Mouse (Mus musculus) intestine, postnatal 0 days (tissue): Measurements from ENCODE around the gene Dnal1. TPM values are rescaled to one million over a fixed set of nuclear protein-coding genes. Genes with fewer than 3 reads are reported as not detected.
"Not testable (repeated sequence)": the region's sequence is repeated elsewhere in the genome, so short reads cannot be mapped to it uniquely, and the experiment has no call there.

ENCODE experiments used
- ATAC-seq: fragments of 200-750 bp; cut with Nextera tagmentation; 2 replicates; pipeline ENCODE4 v1.8.0; 2017; ENCODE audit warnings: mild to moderate bottlenecking, moderate TSS enrichment, moderate library complexity
- H3K27ac ChIP-seq: fragments of 300-500 bp; sonication (generic); 2 replicates; pipeline ENCODE4 v1.5.1; 2014; ENCODE audit warnings: mild to moderate bottlenecking, low read depth, low read length, moderate library complexity
- H3K27me3 ChIP-seq: fragments of 300-500 bp; sonication (generic); replicated peaks from 2 replicates; pipeline ENCODE4 v1.6.1; 2014; ENCODE audit warnings: low read length, mixed read lengths; ENCODE audit not compliant: control insufficient read depth, insufficient read depth
- H3K36me3 ChIP-seq: fragments of 300-500 bp; sonication (generic); 2 replicates; pipeline ENCODE4 v1.6.1; 2014; ENCODE audit warnings: mild to moderate bottlenecking, moderate library complexity; ENCODE audit not compliant: control insufficient read depth, insufficient read depth
- H3K4me1 ChIP-seq: fragments of 300-500 bp; sonication (generic); replicated peaks from 2 replicates; pipeline ENCODE4 v1.6.1; 2014; ENCODE audit warnings: antibody characterized with exemption, low read length, mixed read lengths; ENCODE audit not compliant: control insufficient read depth, insufficient read depth
- H3K4me2 ChIP-seq: fragments of 300-500 bp; sonication (generic); replicated peaks from 2 replicates; pipeline ENCODE4 v1.6.1; 2014; ENCODE audit warnings: low read depth, mild to moderate bottlenecking, moderate library complexity
- H3K4me3 ChIP-seq: fragments of 300-500 bp; sonication (generic); 2 replicates; pipeline ENCODE4 v1.5.1; 2014; ENCODE audit warnings: low read depth, low read length
- H3K9ac ChIP-seq: fragments of 300-500 bp; sonication (generic); 2 replicates; pipeline ENCODE4 v1.6.1; 2014; ENCODE audit warnings: mild to moderate bottlenecking, low read depth, low read length
- H3K9me3 ChIP-seq: fragments of 300-500 bp; sonication (generic); 2 replicates; pipeline ENCODE4 v1.6.1; 2016; ENCODE audit warnings: mixed run types; ENCODE audit not compliant: control insufficient read depth
- CTCF ChIP-seq: sonication (generic); IDR thresholded peaks from 2 replicates; pipeline ENCODE4 v1.5.1; 2016; ENCODE audit warnings: low read depth, mild to moderate bottlenecking, control low read depth, antibody characterized with exemption, moderate library complexity
- WGBS: fragments of 180-500 bp; shearing (Covaris S2); extraction: QIAGEN DNeasy Blood & Tissue Kit; methylation state at CpG from one replicate; pipeline ENCODE4 v1.1.7; 2014; 5-methylcytosine and 5-hydroxymethylcytosine counted together
- polyA plus RNA-seq: library from polyadenylated mRNA; unstranded; fragments of >200 nt; fragmentation: Nextera tagmentation; extraction: Ambion mirVana; gene quantifications from 2 replicates; pipeline ENCODE4 v1.2.1, GENCODE M21; 2015

Gene Dnal1
- polyA plus RNA-seq, 1 experiment from 2014 or later = 1.0 TPM

DNA sequence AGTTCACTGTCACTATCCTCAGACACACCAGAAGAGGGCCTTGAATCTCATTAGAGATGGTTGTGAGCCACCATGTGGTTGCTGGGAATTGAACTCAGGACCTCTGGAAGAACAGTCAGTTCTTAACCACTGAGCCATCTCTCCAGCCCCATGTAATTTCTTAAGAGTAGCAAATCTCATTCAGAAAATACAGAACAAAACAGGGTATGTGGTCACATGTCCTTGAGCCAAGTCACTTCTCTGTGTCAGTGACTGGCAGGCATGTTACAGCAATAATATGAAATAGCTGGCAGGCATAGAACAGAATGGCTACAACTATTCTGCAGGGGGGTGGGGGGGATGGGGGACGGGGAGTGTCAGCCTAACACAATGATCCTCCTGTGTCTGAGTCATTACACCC is 14.1 kb upstream of the Dnal1 start:
- 46% methylated on average over 1 of the region's 1 CpGs for WGBS
- peak; percentile 34 for ATAC-seq
- H3K36me3 ChIP-seq = no peaks in the 10 kb centered on the region

DNA sequence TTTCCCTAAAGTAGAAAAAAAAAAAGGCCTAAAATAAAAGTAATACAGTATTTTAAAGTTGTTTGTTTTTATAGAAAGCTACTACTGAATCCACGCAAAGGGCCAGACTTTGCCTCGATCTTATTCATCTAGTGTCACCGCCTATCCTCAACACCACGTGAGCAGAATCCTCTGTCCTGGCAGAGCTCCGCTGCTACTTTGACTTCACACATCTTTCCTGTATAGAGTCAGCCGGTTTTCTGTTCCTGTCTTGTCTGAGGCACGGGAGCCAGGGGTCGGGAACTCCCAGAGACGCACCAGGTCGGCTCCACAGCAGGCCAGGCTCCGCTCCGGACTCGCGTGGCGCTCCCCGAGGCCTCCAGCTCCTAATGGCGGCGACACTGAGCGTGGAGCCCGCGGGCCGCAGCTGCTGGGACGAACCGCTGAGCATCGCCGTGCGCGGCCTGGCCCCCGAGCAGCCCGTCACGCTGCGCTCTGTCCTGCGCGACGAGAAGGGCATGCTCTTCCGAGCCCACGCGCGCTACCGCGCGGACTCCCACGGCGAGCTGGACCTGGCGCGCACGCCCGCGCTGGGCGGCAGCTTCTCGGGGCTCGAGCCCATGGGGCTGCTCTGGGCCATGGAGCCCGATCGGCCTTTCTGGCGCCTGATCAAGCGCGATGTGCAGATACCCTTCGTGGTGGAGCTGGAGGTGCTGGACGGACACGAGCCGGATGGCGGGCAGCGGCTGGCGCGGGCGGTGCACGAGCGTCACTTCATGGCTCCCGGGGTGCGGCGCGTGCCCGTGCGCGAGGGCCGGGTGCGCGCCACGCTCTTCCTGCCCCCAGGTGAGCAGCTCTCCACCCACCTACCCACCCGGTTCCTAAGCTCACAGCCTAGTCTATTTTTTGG is 13.3 kb upstream of the Dnal1 start, which contains the start of gene Acot6:
Acot6 (plus strand) TSS at position 51 of the 889 bp plus-strand sequence.
- H3K36me3 ChIP-seq = not testable (repeated sequence)

More for the DNA sequence above, 14.1 kb upstream of the Dnal1 start:
- Histone ChIP-seq H3K4me2 (peak overlapping the region; percentile 84), H3K4me1 (no peaks in the 10 kb centered on the region), H3K27ac (peak overlapping the region; percentile 88; the same call in 1 of the 2 replicates), H3K9me3 (no peaks in the 10 kb centered on the region), H3K27me3 (no peaks in the 10 kb centered on the region), H3K4me3 (no peak overlapping the region; the same call in 1 of the 2 replicates), H3K9ac (peak overlapping the region; percentile 78; the same call in 1 of the 2 replicates)
- no peak for TF ChIP-seq CTCF

DNA sequence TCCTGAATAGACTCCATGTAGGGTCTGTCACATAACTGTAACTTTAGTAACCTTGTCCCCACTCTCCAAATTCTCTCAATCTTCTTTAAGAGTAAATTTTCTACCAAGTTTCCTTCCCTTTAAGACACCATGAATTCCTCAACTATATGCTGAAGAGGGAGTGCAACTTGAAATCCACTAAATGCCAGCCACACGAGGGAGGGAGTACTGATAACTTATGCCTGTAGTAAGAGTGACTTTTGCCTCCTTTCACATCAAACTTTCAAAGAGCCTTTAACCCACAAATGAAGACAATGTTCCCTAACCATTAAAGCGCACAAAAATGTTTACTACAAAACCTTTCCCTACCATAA is 12.7 kb upstream of the Dnal1 start:
- WGBS = 46% methylated on average over 2 of the region's 2 CpGs
- ATAC-seq = 0 out of 2 replicates have a peak, but pooled peaks have one; percentile 1
- H3K4me3 ChIP-seq = peak overlapping the region; percentile 50
- H3K9me3 ChIP-seq = no peaks in the 10 kb centered on the region
- no peaks in the 10 kb centered on the region for H3K4me1 ChIP-seq
- H3K36me3 ChIP-seq = no peaks in the 10 kb centered on the region
- peak overlapping the region; percentile 84 for H3K4me2 ChIP-seq
- H3K27ac ChIP-seq = peak overlapping the region; percentile 88
- H3K27me3 ChIP-seq = no peaks in the 10 kb centered on the region
- peak overlapping the region; percentile 78 for H3K9ac ChIP-seq
- no peak for TF ChIP-seq CTCF

More for the DNA sequence above, 13.3 kb upstream of the Dnal1 start, which contains the start of gene Acot6:
- peak within 1 kb of the TSS; percentile 78 for H3K9ac ChIP-seq
- peak; percentile 28; the same call in 1 of the 2 replicates for TF ChIP-seq CTCF
- peak within 1 kb of the TSS; percentile 88 for H3K27ac ChIP-seq
- WGBS = under 1% methylated on average over 69 of the region's 80 CpGs
- peak within 1 kb of the TSS; percentile 50 for H3K4me3 ChIP-seq
- peak within 1 kb of the TSS; percentile 84 for H3K4me2 ChIP-seq
- H3K4me1 ChIP-seq, H3K9me3 ChIP-seq, H3K27me3 ChIP-seq: not testable (repeated sequence)
- ATAC-seq = peak; percentile 70

DNA sequence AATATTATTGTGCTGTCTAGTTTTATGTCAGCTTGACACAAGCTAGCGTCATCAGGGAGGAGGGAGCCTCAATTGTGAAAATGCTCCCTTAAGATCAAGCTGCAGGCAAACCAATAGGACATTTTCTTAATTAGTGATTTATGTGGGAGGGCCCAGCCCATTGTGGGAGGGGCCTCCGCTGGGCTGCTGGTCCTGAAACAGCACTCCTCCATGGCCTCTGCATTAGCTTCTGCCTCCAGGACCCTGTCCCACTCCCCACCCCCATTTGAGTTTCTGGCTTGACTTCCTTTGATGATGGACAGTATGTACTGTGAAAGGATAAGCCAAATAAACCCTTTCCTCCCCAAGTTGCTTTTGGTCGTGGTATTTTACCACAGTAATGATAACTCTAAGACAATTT is 7.2 kb upstream of the Dnal1 start:
- H3K36me3 ChIP-seq = peaks cover 7% of the 10 kb centered on the region; the same call in 1 of the 2 replicates
- no peak overlapping the region for H3K4me2 ChIP-seq
- TF ChIP-seq CTCF = no peak
- no peaks in the 10 kb centered on the region for H3K9me3 ChIP-seq
- 84% methylated on average over 3 of the region's 3 CpGs for WGBS
- no peaks in the 10 kb centered on the region for H3K27me3 ChIP-seq
- H3K9ac ChIP-seq = no peak overlapping the region
- H3K27ac ChIP-seq = no peak overlapping the region
- no peaks in the 10 kb centered on the region for H3K4me1 ChIP-seq
- no peak overlapping the region for H3K4me3 ChIP-seq
- ATAC-seq = no peak

DNA sequence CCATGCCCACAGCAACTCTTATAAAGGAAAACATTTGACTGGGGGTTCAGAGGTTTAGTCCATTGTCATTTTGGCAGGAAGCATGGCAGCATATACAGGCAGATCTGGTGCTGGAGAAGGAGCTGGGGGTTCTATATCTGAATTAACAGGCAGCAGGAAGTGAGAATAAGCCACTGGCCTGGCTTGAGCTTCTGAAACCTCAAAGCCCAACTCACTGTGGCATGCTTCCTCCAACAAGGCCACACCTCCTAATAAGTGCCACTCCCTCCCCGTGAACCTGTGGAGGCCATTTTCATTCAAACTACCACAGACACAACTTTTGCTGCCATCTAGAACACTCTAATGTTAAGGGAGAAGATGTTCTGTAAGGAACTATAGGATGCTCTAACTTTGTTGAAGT is 6.5 kb upstream of the Dnal1 start:
- Histone ChIP-seq H3K27ac (no peak overlapping the region), H3K27me3 (no peaks in the 10 kb centered on the region), H3K4me3 (no peak overlapping the region), H3K4me1 (no peaks in the 10 kb centered on the region), H3K9ac (no peak overlapping the region), H3K4me2 (no peak overlapping the region), H3K36me3 (peaks cover 7% of the 10 kb centered on the region; the same call in 1 of the 2 replicates), H3K9me3 (no peaks in the 10 kb centered on the region)
- 67% methylated on average over 1 of the region's 1 CpGs for WGBS
- TF ChIP-seq CTCF = no peak
- no peak for ATAC-seq

DNA sequence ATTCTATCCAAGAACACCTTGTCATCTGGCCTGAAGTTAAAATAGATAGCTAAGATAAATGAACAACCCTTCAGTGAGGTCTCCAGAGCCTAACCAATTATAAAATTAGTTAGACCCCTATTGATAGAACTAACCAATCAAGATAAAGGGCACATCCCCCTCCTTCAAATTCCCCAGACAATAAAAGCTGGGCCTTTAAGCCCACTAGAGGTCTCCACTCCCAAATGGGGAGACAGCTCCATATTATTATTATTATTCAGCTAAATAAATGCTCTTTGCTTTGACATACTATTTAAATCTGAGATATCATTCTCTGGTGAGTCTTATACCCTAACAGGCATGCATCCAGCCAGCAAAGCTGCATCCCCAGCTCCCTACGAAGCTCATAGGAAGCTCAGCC is 4.2 kb upstream of the Dnal1 start:
- Histone ChIP-seq H3K4me3 (no peak overlapping the region), H3K4me2 (no peak overlapping the region), H3K9ac (no peak overlapping the region), H3K4me1 (no peaks in the 10 kb centered on the region), H3K9me3 (no peaks in the 10 kb centered on the region), H3K27ac (no peak overlapping the region), H3K27me3 (no peaks in the 10 kb centered on the region), H3K36me3 (peaks cover 7% of the 10 kb centered on the region; the same call in 1 of the 2 replicates)
- 82% methylated on average over 1 of the region's 1 CpGs for WGBS
- ATAC-seq = no peak
- TF ChIP-seq CTCF = 0 out of 2 replicates have a peak, but pooled peaks have one; percentile 11
